Mouse (Mus musculus) limb, embryonic 14.5 days (tissue): ENCODE data around the gene Ralgapa2. TPM values are rescaled to one million over a fixed set of nuclear protein-coding genes. Genes with fewer than 3 reads are reported as not detected.

ENCODE experiments used
- ATAC-seq: fragments of 200-750 bp; cut with Nextera tagmentation; 2 replicates; pipeline ENCODE4 v1.8.0; 2017; ENCODE audit warnings: low read depth, moderate number of reproducible peaks, moderate TSS enrichment; ENCODE audit not compliant: low FRiP score
- DNase-seq: peaks from one replicate; pipeline ENCODE4 v3.0.0-alpha.2; 2015; ENCODE audit warnings: low spot score
- H3K27ac ChIP-seq: fragments of 300-500 bp; sonication (generic); replicated peaks from 2 replicates; pipeline ENCODE4 v1.5.1; 2014; ENCODE audit warnings: low read depth, mild to moderate bottlenecking, low read length, moderate library complexity, mixed read lengths
- H3K27me3 ChIP-seq: fragments of 300-500 bp; sonication (generic); 2 replicates; pipeline ENCODE4 v1.6.1; 2014; ENCODE audit warnings: low read length, mixed read lengths; ENCODE audit not compliant: control insufficient read depth, insufficient read depth
- H3K36me3 ChIP-seq: fragments of 300-500 bp; sonication (generic); 2 replicates; pipeline ENCODE4 v1.6.1; 2014; ENCODE audit warnings: mild to moderate bottlenecking, low read length, moderate library complexity, mixed read lengths; ENCODE audit not compliant: control insufficient read depth, insufficient read depth
- H3K4me1 ChIP-seq: fragments of 300-500 bp; sonication (generic); 2 replicates; pipeline ENCODE4 v1.6.1; 2014; ENCODE audit warnings: antibody characterized with exemption, low read length, mixed read lengths; ENCODE audit not compliant: control insufficient read depth, insufficient read depth
- H3K4me2 ChIP-seq: fragments of 300-500 bp; sonication (generic); replicated peaks from 2 replicates; pipeline ENCODE4 v1.6.1; 2014; ENCODE audit warnings: low read depth, mild to moderate bottlenecking, low read length, moderate library complexity; ENCODE audit not compliant: severe bottlenecking
- H3K4me3 ChIP-seq: fragments of 300-500 bp; sonication (generic); replicated peaks from 2 replicates; pipeline ENCODE4 v1.5.1; 2014; ENCODE audit warnings: low read length
- H3K9ac ChIP-seq: fragments of 300-500 bp; sonication (generic); 2 replicates; pipeline ENCODE4 v1.6.1; 2014; ENCODE audit warnings: mild to moderate bottlenecking, low read depth, low read length, moderate library complexity; ENCODE audit not compliant: severe bottlenecking
- H3K9me3 ChIP-seq: fragments of 300-500 bp; sonication (generic); 2 replicates; pipeline ENCODE4 v1.6.1; 2016; ENCODE audit warnings: low read length; ENCODE audit not compliant: control insufficient read depth
- POLR2A ChIP-seq: fragments of 200-500 bp; IDR thresholded peaks from 2 replicates; pipeline ENCODE4 v1.8.0; 2012; ENCODE audit warnings: inconsistent platforms, mild to moderate bottlenecking, moderate library complexity, borderline replicate concordance; ENCODE audit not compliant: insufficient read depth, insufficient read length; ENCODE audit errors: extremely low read depth
- WGBS: fragments of 180-500 bp; shearing (Covaris S2); extraction: QIAGEN DNeasy Blood & Tissue Kit; methylation state at CpG from one replicate; pipeline ENCODE4 v1.1.7; 2014; 5-methylcytosine and 5-hydroxymethylcytosine counted together
- polyA plus RNA-seq, 2 experiments: library from polyadenylated mRNA; depleted of rRNA in 1 of 2; stranded (reverse) in 1 of 2; unstranded in 1 of 2; fragments of >200 nt; fragmentation: Nextera tagmentation in 1 of 2; extraction: Ambion mirVana in 1 of 2; gene quantifications; 2 replicates each; pipeline versions ENCODE4 v1.2.1 to v1.2.3; 2012 to 2014

Gene Ralgapa2
- polyA plus RNA-seq, 2 experiments: 4.1 TPM

DNA sequence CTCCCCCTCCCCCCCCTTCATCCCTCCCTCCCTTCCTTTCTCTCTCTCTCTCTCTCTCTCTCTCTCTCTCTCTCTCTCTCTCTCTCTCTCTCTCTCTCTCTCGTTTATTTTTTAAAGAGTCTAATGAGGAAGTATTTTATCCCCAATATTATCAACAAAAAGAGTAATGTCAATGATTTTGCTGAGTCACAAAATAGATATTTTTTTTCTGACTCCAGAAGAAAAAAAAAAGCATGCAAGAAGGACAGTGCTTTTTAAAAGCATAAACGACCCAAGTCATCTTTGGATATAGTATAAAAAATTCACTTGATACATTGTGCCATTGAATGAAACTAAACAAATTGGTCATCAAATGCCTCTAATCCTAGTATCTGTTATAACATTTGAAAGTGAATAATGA is 13.3 kb upstream of the Ralgapa2 start:
- TF ChIP-seq POLR2A: no peak
- ATAC-seq (no peak), DNase-seq (no peak)
- H3K36me3 ChIP-seq: no peaks in the 10 kb centered on the region
- WGBS: 47% methylated on average over 2 of the region's 2 CpGs
- H3K4me3 ChIP-seq: no peak overlapping the region
- H3K27me3 ChIP-seq: no peaks in the 10 kb centered on the region
- no peak overlapping the region for H3K27ac ChIP-seq
- H3K9me3 ChIP-seq: no peaks in the 10 kb centered on the region
- no peak overlapping the region for H3K4me2 ChIP-seq
- H3K9ac ChIP-seq: no peak overlapping the region
- no peaks in the 10 kb centered on the region for H3K4me1 ChIP-seq

GRCm38 (mm10) chr2:146524685-146525415 is 12.7 kb upstream of the Ralgapa2 start:
- WGBS: 87% methylated on average over 4 of the region's 4 CpGs
- H3K27ac ChIP-seq: no peak overlapping the region
- H3K27me3 ChIP-seq: no peaks in the 10 kb centered on the region
- no peak for TF ChIP-seq POLR2A
- H3K9ac ChIP-seq: no peak overlapping the region
- no peak overlapping the region for H3K4me2 ChIP-seq
- H3K36me3 ChIP-seq: no peaks in the 10 kb centered on the region
- no peak for ATAC-seq
- no peaks in the 10 kb centered on the region for H3K9me3 ChIP-seq
- no peak overlapping the region for H3K4me3 ChIP-seq
- no peak for DNase-seq
- no peaks in the 10 kb centered on the region for H3K4me1 ChIP-seq

DNA sequence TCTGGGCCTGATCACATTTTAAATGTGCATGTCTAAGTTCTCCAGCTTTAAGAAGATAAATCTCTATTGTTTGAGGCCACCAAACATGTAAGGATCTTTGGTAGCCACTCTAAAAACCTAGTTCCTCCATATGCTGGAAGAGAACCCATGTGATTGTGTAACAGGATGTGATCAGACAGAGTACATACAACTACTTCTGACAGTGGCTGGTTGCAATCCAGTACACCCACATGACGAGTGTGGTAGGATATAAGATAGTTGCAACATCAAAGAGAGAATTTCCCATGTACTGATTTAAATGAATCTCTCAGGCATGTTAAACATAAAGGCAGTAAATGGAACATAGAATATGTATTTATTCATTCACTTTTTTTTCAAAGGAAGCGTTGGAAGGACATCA is 4.8 kb upstream of the Ralgapa2 start:
- no peak overlapping the region for H3K9ac ChIP-seq
- WGBS: 73% methylated on average over 2 of the region's 2 CpGs
- no peak overlapping the region for H3K27ac ChIP-seq
- no peaks in the 10 kb centered on the region for H3K36me3 ChIP-seq
- ATAC-seq (no peak), DNase-seq (no peak)
- H3K27me3 ChIP-seq: no peaks in the 10 kb centered on the region
- H3K4me3 ChIP-seq: no peak overlapping the region
- H3K4me1 ChIP-seq: no peaks in the 10 kb centered on the region
- no peaks in the 10 kb centered on the region for H3K9me3 ChIP-seq
- no peak for TF ChIP-seq POLR2A
- H3K4me2 ChIP-seq: no peak overlapping the region

GRCm38 (mm10) chr2:146515081-146515480 is 2.9 kb upstream of the Ralgapa2 start:
- no peak for TF ChIP-seq POLR2A
- H3K27ac ChIP-seq: no peak overlapping the region
- DNase-seq: no peak
- H3K4me2 ChIP-seq: no peak overlapping the region
- H3K27me3 ChIP-seq: no peaks in the 10 kb centered on the region
- H3K9ac ChIP-seq: no peak overlapping the region
- no peak overlapping the region for H3K4me3 ChIP-seq
- H3K36me3 ChIP-seq: no peaks in the 10 kb centered on the region
- no peaks in the 10 kb centered on the region for H3K4me1 ChIP-seq
- WGBS: 70% methylated on average over 2 of the region's 2 CpGs
- ATAC-seq: no peak
- H3K9me3 ChIP-seq: no peaks in the 10 kb centered on the region

DNA sequence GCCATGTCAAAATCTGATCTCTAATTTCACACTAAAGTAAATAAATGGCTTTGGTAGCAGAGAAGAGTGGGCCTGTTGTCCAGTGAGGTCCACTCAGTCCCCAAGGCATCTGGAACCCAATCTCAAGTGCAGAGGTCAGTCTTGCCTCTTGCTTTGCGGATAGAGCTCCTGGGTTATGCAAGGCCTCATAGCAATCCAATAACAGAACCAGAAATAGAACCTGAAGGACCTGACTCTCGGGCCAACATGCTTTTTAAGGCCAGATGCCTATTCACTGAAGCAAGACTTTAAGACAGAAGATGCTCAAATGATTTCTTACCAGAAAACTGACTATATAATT is 407 bp upstream of the Ralgapa2 start:
- Histone ChIP-seq H3K4me2 (peak overlapping the region; percentile 44), H3K9ac (no peak overlapping the region), H3K4me3 (peak overlapping the region; percentile 83), H3K27ac (no peak overlapping the region), H3K36me3 (no peaks in the 10 kb centered on the region), H3K4me1 (no peaks in the 10 kb centered on the region), H3K27me3 (no peaks in the 10 kb centered on the region), H3K9me3 (no peaks in the 10 kb centered on the region)
- TF ChIP-seq POLR2A: no peak
- ATAC-seq (no peak), DNase-seq (no peak)
- WGBS: 78% methylated on average over 2 of the region's 2 CpGs
